Mouse (Mus musculus): Measurements from ENCODE around the gene Tns1. TPM values are rescaled to one million over a fixed set of nuclear protein-coding genes. Genes with fewer than 3 reads are reported as not detected.

The Tns1 gene
- polyA plus RNA-seq, 2 experiments from 2014 or later, result 19.0 to 40.5 TPM

GRCm38 (mm10) chr1:73954015-73954408 lies 170.2 kb downstream of the Tns1 start:
- no peak for ATAC-seq

GRCm38 (mm10) chr1:73953317-73954014 lies 170.8 kb downstream of the Tns1 start:
- ATAC-seq, result no peak

- no peak for ATAC-seq
Measured at GRCm38 (mm10) chr1:73952598-73952997, 171.7 kb downstream of the Tns1 start.

GRCm38 (mm10) chr1:73951178-73951577 lies 173.1 kb downstream of the Tns1 start:
- no peak for ATAC-seq

- no peak for ATAC-seq
Measured at GRCm38 (mm10) chr1:73948757-73949156, 175.5 kb downstream of the Tns1 start.

- peak; percentile 67 for ATAC-seq
Measured at GRCm38 (mm10) chr1:73947525-73948304, 176.5 kb downstream of the Tns1 start.

GRCm38 (mm10) chr1:73946701-73947100 lies 177.5 kb downstream of the Tns1 start:
- ATAC-seq, result no peak

GRCm38 (mm10) chr1:73944393-73944792 lies 179.9 kb downstream of the Tns1 start:
- ATAC-seq, result no peak

- ATAC-seq, result no peak
Measured at GRCm38 (mm10) chr1:73943667-73944289, 180.5 kb downstream of the Tns1 start.

GRCm38 (mm10) chr1:73943255-73943654 lies 181.0 kb downstream of the Tns1 start:
- ATAC-seq, result no peak

GRCm38 (mm10) chr1:73942243-73942642 lies 182.0 kb downstream of the Tns1 start:
- ATAC-seq, result no peak

- ATAC-seq, result no peak
Measured at GRCm38 (mm10) chr1:73941697-73942096, 182.6 kb downstream of the Tns1 start.

- peak; percentile 94 for ATAC-seq
Measured at GRCm38 (mm10) chr1:73940491-73941204, 183.6 kb downstream of the Tns1 start.

- no peak for ATAC-seq
Measured at GRCm38 (mm10) chr1:73938597-73938996, 185.7 kb downstream of the Tns1 start.

- no peak for ATAC-seq
Measured at GRCm38 (mm10) chr1:73937805-73938204, 186.4 kb downstream of the Tns1 start.

GRCm38 (mm10) chr1:73936537-73936936 lies 187.7 kb downstream of the Tns1 start:
- peak; percentile 19 for ATAC-seq

- ATAC-seq, result peak; percentile 42
Measured at GRCm38 (mm10) chr1:73935442-73936080, 188.7 kb downstream of the Tns1 start.

- no peak for ATAC-seq
Measured at GRCm38 (mm10) chr1:73933146-73933490, 191.1 kb downstream of the Tns1 start.

GRCm38 (mm10) chr1:73932421-73933145 lies 191.7 kb downstream of the Tns1 start:
- no peak for ATAC-seq

GRCm38 (mm10) chr1:73931851-73932250 lies 192.4 kb downstream of the Tns1 start:
- ATAC-seq, result no peak

- peak; percentile 73 for ATAC-seq
Measured at GRCm38 (mm10) chr1:73930411-73931134, 193.7 kb downstream of the Tns1 start.
